Mouse (Mus musculus): ENCODE measurements around the gene Fbxo41.

DNA sequence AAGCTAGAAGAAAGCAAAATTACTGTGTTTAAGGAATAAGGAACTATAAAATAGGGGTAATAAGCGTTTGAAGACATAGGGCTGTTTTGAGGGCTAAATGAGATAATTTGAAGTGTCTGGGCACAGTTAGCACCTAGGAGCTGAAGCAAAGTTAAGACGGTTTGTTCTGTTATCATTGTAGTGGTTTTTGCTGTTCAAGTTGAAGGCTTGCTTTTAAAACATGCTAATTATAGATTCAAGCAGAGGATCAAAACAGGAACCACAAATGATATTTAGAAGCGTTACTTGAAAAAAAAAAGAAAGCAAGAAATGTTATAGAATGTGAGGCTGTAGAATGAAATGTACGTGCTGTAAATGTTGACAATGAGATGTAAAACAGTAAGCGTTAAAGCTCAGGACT, 44.8 kb upstream of the Fbxo41 start:
- TF ChIP-seq EP300 (optimal IDR thresholded peaks at IDR 0.05): no peak
- TF ChIP-seq CTCF (IDR thresholded peaks at IDR 0.05; ENCODE audit: low read depth): no peak

All from stomach, postnatal 0 days (tissue).